11 mouse cellular contexts compared by ENCODE assay signal in the genomic region with DNA sequence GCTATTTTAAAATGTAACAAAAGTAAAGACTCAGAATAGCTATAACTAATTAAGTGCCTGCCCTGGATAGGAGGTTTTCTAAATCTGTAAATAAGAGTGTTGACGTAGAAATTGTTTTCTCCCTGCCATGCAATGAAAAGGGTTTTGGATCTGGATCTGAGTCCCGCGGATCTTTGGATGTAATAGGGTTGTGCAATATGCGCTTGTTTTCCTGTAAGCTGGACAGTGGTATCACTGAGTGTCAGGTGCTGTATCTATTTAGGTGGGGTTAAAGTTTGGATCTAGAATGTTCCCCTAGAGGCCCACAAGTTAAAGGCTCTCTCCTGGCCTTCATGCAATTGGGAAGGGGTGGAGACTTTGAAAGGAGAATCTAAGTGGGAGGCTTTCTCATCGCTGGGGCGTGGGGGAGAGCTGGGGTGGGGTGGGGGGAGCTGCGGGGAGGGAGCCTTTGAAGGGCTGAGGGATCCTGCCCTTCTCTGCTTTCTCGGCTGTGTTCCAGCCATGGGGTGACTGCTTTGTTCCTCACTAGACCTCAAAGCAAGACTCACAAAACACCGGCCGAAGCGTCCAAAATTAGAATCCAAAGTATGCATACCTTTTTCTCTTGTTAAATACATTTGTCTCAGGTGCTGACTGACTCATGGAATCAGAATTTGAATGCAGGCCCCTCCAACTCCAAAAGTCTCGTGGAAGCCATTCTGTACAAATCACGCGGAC.
"Had no signal": no experiment of that assay in that cellular context is flagged by ENCODE, and none has a peak within 500 bp of the region (broad histone marks: within the 10 kb centered on the region; RNA-seq: fewer than 3 reads in every experiment).

No protein-coding gene starts in this region.

- DNase-seq: liver, embryonic 13.5 days; liver, postnatal 0 days; lung, adult 2 months; lung, postnatal 14 days; lung, postnatal 36 days; right cerebral cortex, postnatal 25 days; right cerebral cortex, postnatal 4 days; spleen, adult 18-20 months; thymus, adult 2 months; thymus, postnatal 25 days; thymus, postnatal 4 days had no signal
